Mouse (Mus musculus) neural tube, embryonic 11.5 days (tissue): ENCODE data around the gene Tmem255b. TPM values are rescaled to one million over a fixed set of nuclear protein-coding genes. Genes with fewer than 3 reads are reported as not detected.

Source experiments
- ATAC-seq: fragments of 200-750 bp; cut with Nextera tagmentation; 2 replicates; pipeline ENCODE4 v1.8.0; 2017; ENCODE audit warnings: moderate number of reproducible peaks, mild to moderate bottlenecking, moderate TSS enrichment, moderate library complexity; ENCODE audit not compliant: insufficient read depth, low FRiP score, low TSS enrichment
- DNase-seq: peaks from one replicate; pipeline ENCODE4 v3.0.0-alpha.2; 2015; ENCODE audit warnings: low spot score
- H3K27ac ChIP-seq: fragments of 300-500 bp; sonication (generic); 2 replicates; pipeline ENCODE4 v1.5.1; 2014; ENCODE audit warnings: low read depth, mild to moderate bottlenecking, low read length
- H3K27me3 ChIP-seq: fragments of 300-500 bp; sonication (generic); 2 replicates; pipeline ENCODE4 v1.6.1; 2014; ENCODE audit warnings: mild to moderate bottlenecking, low read length, mixed read lengths; ENCODE audit not compliant: control insufficient read depth, insufficient read depth
- H3K36me3 ChIP-seq: fragments of 300-500 bp; sonication (generic); 2 replicates; pipeline ENCODE4 v1.6.1; 2014; ENCODE audit warnings: mild to moderate bottlenecking, low read length, moderate library complexity, mixed read lengths; ENCODE audit not compliant: control insufficient read depth, insufficient read depth
- H3K4me1 ChIP-seq: fragments of 300-500 bp; sonication (generic); 2 replicates; pipeline ENCODE4 v1.6.1; 2014; ENCODE audit warnings: low read length, mixed read lengths; ENCODE audit not compliant: control insufficient read depth, insufficient read depth
- H3K4me2 ChIP-seq: fragments of 300-500 bp; sonication (generic); 2 replicates; pipeline ENCODE4 v1.6.1; 2014; ENCODE audit warnings: low read depth, mild to moderate bottlenecking, moderate library complexity
- H3K4me3 ChIP-seq: fragments of 300-500 bp; sonication (generic); 2 replicates; pipeline ENCODE4 v1.5.1; 2014; ENCODE audit warnings: low read depth, low read length
- H3K9ac ChIP-seq: fragments of 300-500 bp; sonication (generic); 2 replicates; pipeline ENCODE4 v1.6.1; 2014; ENCODE audit warnings: mild to moderate bottlenecking, low read length
- H3K9me3 ChIP-seq: fragments of 300-500 bp; sonication (generic); 2 replicates; pipeline ENCODE4 v1.6.1; 2016; ENCODE audit warnings: low read length; ENCODE audit not compliant: control insufficient read depth
- WGBS: fragments of 180-500 bp; shearing (Covaris S2); extraction: QIAGEN DNeasy Blood & Tissue Kit; methylation state at CpG from one replicate; pipeline ENCODE4 v1.1.7; 2014; 5-methylcytosine and 5-hydroxymethylcytosine counted together
- polyA plus RNA-seq: library from polyadenylated mRNA; unstranded; fragments of >200 nt; fragmentation: Nextera tagmentation; extraction: Ambion mirVana; gene quantifications from 2 replicates; pipeline ENCODE4 v1.2.1, GENCODE M21; 2014

Tmem255b gene
- polyA plus RNA-seq, 1 experiment from 2014 or later = 0.38 TPM

GRCm38 (mm10) chr8:13507284-13507937, 72.4 kb downstream of the Tmem255b start:
- Histone ChIP-seq H3K4me3 (no peak overlapping the region), H3K27ac (no peak overlapping the region), H3K9ac (no peak overlapping the region), H3K36me3 (no peaks in the 10 kb centered on the region), H3K4me1 (no peaks in the 10 kb centered on the region), H3K27me3 (no peaks in the 10 kb centered on the region), H3K4me2 (no peak overlapping the region), H3K9me3 (no peaks in the 10 kb centered on the region)
- ATAC-seq (no peak), DNase-seq (no peak)
- WGBS = 83% methylated on average over 3 of the region's 3 CpGs

DNA sequence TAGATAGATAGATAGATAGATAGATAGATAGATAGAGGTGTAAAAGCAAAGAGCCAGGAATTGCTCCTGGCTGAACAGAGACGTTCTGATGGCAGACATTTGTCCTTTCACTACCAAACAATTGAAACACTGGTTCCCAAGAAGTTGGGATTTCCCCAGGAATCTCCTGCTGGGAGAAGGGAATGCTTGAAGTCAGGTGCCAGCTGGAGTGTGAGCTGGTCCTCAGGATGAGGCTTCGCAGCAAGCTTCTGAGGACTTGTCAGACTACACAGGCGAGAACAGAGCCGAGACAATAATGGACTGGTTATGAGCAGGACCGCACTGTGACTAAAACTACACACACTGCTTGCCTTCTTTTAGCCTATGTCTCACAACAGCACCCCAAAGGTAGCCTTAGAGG, 77.0 kb downstream of the Tmem255b start:
- Histone ChIP-seq H3K36me3 (no peaks in the 10 kb centered on the region), H3K9me3 (no peaks in the 10 kb centered on the region), H3K4me2 (no peak overlapping the region), H3K27me3 (no peaks in the 10 kb centered on the region), H3K4me1 (no peaks in the 10 kb centered on the region), H3K4me3 (no peak overlapping the region), H3K9ac (no peak overlapping the region), H3K27ac (no peak overlapping the region)
- ATAC-seq (no peak), DNase-seq (no peak)
- 67% methylated on average over 5 of the region's 5 CpGs for WGBS

DNA sequence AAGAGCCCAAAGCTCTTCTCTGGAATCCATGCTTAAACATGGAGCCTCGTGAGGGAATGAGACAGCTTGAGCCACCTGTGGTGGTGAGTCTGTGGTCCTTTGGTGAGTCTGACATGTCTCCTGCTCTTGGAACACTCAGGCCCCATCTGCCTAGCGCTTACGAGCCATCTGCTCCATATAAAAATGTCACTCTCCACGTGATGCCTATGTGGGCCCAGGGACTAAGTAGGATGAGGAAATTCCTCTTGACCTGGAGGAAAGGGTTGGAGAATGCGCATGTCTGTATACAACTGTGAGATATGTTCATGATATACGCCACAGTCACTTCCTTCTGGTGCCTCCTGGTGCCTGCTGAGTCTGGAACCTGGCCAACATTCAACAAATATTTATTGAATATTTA, 77.7 kb downstream of the Tmem255b start:
- Histone ChIP-seq H3K4me1 (no peaks in the 10 kb centered on the region), H3K27me3 (no peaks in the 10 kb centered on the region), H3K4me2 (no peak overlapping the region), H3K9me3 (no peaks in the 10 kb centered on the region), H3K36me3 (no peaks in the 10 kb centered on the region), H3K27ac (no peak overlapping the region), H3K9ac (no peak overlapping the region), H3K4me3 (no peak overlapping the region)
- no peak for DNase-seq
- WGBS = 74% methylated on average over 6 of the region's 6 CpGs
- no peak for ATAC-seq

- Histone ChIP-seq H3K27ac (no peak overlapping the region), H3K9ac (no peak overlapping the region), H3K9me3 (no peaks in the 10 kb centered on the region), H3K4me3 (no peak overlapping the region), H3K27me3 (no peaks in the 10 kb centered on the region), H3K36me3 (no peaks in the 10 kb centered on the region), H3K4me1 (no peaks in the 10 kb centered on the region), H3K4me2 (no peak overlapping the region)
- 85% methylated on average over 5 of the region's 5 CpGs for WGBS
- ATAC-seq = no peak
- DNase-seq = no peak
These were observed 78.8 kb downstream of the Tmem255b start for GRCm38 (mm10) chr8:13513556-13514370.

- no peak overlapping the region for H3K27ac ChIP-seq
- no peaks in the 10 kb centered on the region for H3K27me3 ChIP-seq
- no peaks in the 10 kb centered on the region for H3K4me1 ChIP-seq
- H3K36me3 ChIP-seq = no peaks in the 10 kb centered on the region
- H3K4me2 ChIP-seq = no peak overlapping the region
- 85% methylated on average over 7 of the region's 7 CpGs for WGBS
- DNase-seq = no peak
- H3K4me3 ChIP-seq = no peak overlapping the region
- H3K9me3 ChIP-seq = no peaks in the 10 kb centered on the region
- H3K9ac ChIP-seq = no peak overlapping the region
- ATAC-seq = no peak
These were observed 81.0 kb downstream of the Tmem255b start for GRCm38 (mm10) chr8:13516011-13516442.

DNA sequence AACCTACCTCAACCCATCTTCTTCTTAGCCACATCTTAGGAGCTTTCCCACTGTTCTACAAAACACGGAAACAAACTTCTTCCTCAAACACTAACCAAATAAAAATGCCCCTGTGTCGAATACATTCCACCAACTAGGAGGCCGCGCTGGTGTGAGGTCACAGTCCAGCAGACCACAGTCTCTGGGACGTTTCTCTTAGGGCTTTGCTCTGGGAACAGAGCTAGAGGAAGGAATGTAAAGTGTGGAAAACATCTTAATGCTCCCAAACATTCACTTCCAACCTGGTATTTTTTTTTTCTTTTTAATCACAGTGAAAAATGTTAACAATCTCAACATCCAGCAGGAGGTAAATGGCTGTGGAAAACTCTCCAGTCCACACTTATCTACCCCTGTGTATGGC, 81.7 kb downstream of the Tmem255b start:
- WGBS = 85% methylated on average over 5 of the region's 5 CpGs

GRCm38 (mm10) chr8:13517284-13517781, 82.3 kb downstream of the Tmem255b start:
- Histone ChIP-seq H3K4me1 (no peaks in the 10 kb centered on the region), H3K36me3 (no peaks in the 10 kb centered on the region), H3K9me3 (no peaks in the 10 kb centered on the region), H3K4me2 (no peak overlapping the region), H3K4me3 (no peak overlapping the region), H3K9ac (no peak overlapping the region), H3K27ac (no peak overlapping the region), H3K27me3 (no peaks in the 10 kb centered on the region)
- ATAC-seq = no peak
- no peak for DNase-seq
- WGBS = 95% methylated on average over 6 of the region's 6 CpGs

More for the DNA sequence above, 81.7 kb downstream of the Tmem255b start:
- Histone ChIP-seq H3K27ac (no peak overlapping the region), H3K9ac (no peak overlapping the region), H3K27me3 (no peaks in the 10 kb centered on the region), H3K4me2 (no peak overlapping the region), H3K9me3 (no peaks in the 10 kb centered on the region), H3K36me3 (no peaks in the 10 kb centered on the region), H3K4me1 (no peaks in the 10 kb centered on the region), H3K4me3 (no peak overlapping the region)
- no peak for ATAC-seq
- no peak for DNase-seq
